Mouse (Mus musculus) embryonic facial prominence, embryonic 13.5 days (tissue): Measurements from ENCODE around the gene Prickle2. TPM values are rescaled to one million over a fixed set of nuclear protein-coding genes. Genes with fewer than 3 reads are reported as not detected.

Experiments
- ATAC-seq: fragments of 200-750 bp; cut with Nextera tagmentation; 2 replicates; pipeline ENCODE4 v1.8.0; 2017; ENCODE audit warnings: low read depth; ENCODE audit not compliant: insufficient number of reproducible peaks, insufficient read depth, low FRiP score, low TSS enrichment
- H3K27ac ChIP-seq: fragments of 300-500 bp; sonication (generic); 2 replicates; pipeline ENCODE4 v1.5.1; 2015; ENCODE audit warnings: moderate library complexity, mild to moderate bottlenecking, inconsistent platforms
- H3K27me3 ChIP-seq: fragments of 300-500 bp; sonication (generic); 2 replicates; pipeline ENCODE4 v1.6.1; 2015; ENCODE audit warnings: mild to moderate bottlenecking, inconsistent platforms
- H3K36me3 ChIP-seq: fragments of 300-500 bp; sonication (generic); 2 replicates; pipeline ENCODE4 v1.6.1; 2015; ENCODE audit warnings: mild to moderate bottlenecking, inconsistent platforms
- H3K4me1 ChIP-seq: fragments of 300-500 bp; sonication (generic); 2 replicates; pipeline ENCODE4 v1.6.1; 2015; ENCODE audit warnings: inconsistent platforms
- H3K4me2 ChIP-seq: fragments of 300-500 bp; sonication (generic); 2 replicates; pipeline ENCODE4 v1.6.1; 2015; ENCODE audit warnings: moderate library complexity, mild to moderate bottlenecking, inconsistent platforms
- H3K4me3 ChIP-seq: fragments of 300-500 bp; sonication (generic); 2 replicates; pipeline ENCODE4 v1.5.1; 2015; ENCODE audit warnings: mild to moderate bottlenecking, inconsistent platforms
- H3K9ac ChIP-seq: fragments of 300-500 bp; sonication (generic); 2 replicates; pipeline ENCODE4 v1.6.1; 2015; ENCODE audit warnings: mild to moderate bottlenecking, inconsistent platforms
- H3K9me3 ChIP-seq: fragments of 300-500 bp; sonication (generic); 2 replicates; pipeline ENCODE4 v1.6.1; 2016; ENCODE audit warnings: inconsistent platforms
- WGBS: fragments of 180-500 bp; shearing (Covaris S2); methylation state at CpG from one replicate; pipeline ENCODE4 v1.1.7; 2015; ENCODE audit warnings: mixed read lengths; 5-methylcytosine and 5-hydroxymethylcytosine counted together
- polyA plus RNA-seq: library from polyadenylated mRNA; unstranded; fragments of >200 nt; fragmentation: Nextera tagmentation; extraction: Ambion mirVana; gene quantifications from 2 replicates; pipeline ENCODE4 v1.2.1, GENCODE M21; 2015

Prickle2 gene
- polyA plus RNA-seq, 1 experiment from 2014 or later = 6.5 TPM

GRCm38 (mm10) chr6:92665530-92665989, 40.4 kb downstream of the Prickle2 start:
- ATAC-seq = no peak
- Histone ChIP-seq H3K4me2 (no peak overlapping the region), H3K27ac (no peak overlapping the region), H3K9me3 (no peaks in the 10 kb centered on the region), H3K4me1 (peaks cover 29% of the 10 kb centered on the region), H3K4me3 (no peak overlapping the region), H3K27me3 (no peaks in the 10 kb centered on the region), H3K36me3 (no peaks in the 10 kb centered on the region), H3K9ac (no peak overlapping the region)
- WGBS = 6% methylated on average over 1 of the region's 1 CpGs

- ATAC-seq = no peak
- Histone ChIP-seq H3K9me3 (no peaks in the 10 kb centered on the region), H3K4me3 (no peak overlapping the region), H3K27me3 (no peaks in the 10 kb centered on the region), H3K27ac (no peak overlapping the region), H3K4me1 (peaks cover 25% of the 10 kb centered on the region), H3K9ac (no peak overlapping the region), H3K4me2 (no peak overlapping the region), H3K36me3 (no peaks in the 10 kb centered on the region)
- WGBS = 88% methylated on average over 3 of the region's 3 CpGs
These were observed 42.1 kb downstream of the Prickle2 start for GRCm38 (mm10) chr6:92663885-92664284.

GRCm38 (mm10) chr6:92663433-92663832, 42.5 kb downstream of the Prickle2 start:
- H3K4me3 ChIP-seq = no peak overlapping the region
- no peaks in the 10 kb centered on the region for H3K36me3 ChIP-seq
- H3K27ac ChIP-seq = no peak overlapping the region
- no peak for ATAC-seq
- H3K4me1 ChIP-seq = peaks cover 25% of the 10 kb centered on the region
- no peaks in the 10 kb centered on the region for H3K9me3 ChIP-seq
- H3K9ac ChIP-seq = no peak overlapping the region
- WGBS = 43% methylated on average over 4 of the region's 4 CpGs
- no peaks in the 10 kb centered on the region for H3K27me3 ChIP-seq
- no peak overlapping the region for H3K4me2 ChIP-seq

DNA sequence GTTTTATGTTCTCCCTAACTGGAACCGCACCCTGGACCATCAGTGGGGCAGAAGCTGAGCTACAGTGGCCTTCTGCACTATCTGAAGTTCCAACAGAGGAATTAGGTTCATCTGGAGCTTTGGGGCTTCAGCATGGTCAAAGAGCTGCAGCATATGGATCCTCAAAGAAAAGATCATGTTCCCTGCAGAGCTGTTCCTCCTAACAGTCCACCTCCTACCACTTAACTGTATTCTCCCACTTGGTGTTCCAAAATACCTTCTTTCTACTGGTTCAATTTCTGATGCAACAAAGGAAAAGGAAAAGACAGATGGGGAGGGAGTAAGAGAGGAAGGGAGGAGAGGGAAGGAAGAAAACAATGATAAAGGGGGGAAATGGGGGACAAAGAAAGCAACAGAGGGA, 56.9 kb downstream of the Prickle2 start:
- Histone ChIP-seq H3K36me3 (no peaks in the 10 kb centered on the region), H3K4me3 (no peak overlapping the region), H3K9me3 (no peaks in the 10 kb centered on the region), H3K27ac (peak overlapping the region; percentile 73), H3K4me2 (no peak overlapping the region), H3K4me1 (peaks cover 11% of the 10 kb centered on the region), H3K27me3 (no peaks in the 10 kb centered on the region), H3K9ac (no peak overlapping the region)
- 60% methylated on average over 1 of the region's 1 CpGs for WGBS
- no peak for ATAC-seq

DNA sequence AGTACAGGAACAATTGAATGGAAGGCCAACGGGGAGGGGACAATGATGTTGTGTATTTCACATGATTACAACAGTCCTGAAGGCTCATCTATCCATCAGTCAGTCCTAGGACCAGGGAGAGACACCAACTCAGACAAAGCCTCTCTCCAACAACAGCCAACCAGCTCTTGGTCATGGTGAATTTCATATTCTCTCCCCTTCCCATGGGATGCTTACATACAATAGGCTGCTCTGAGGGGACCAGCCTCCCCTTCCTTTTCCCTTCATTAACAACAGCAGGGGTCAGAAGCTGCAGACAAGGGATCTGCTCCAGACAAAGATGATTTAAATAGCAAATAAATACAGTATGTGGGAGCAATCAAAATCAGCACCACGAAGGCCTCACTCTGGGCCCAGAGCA, 57.4 kb downstream of the Prickle2 start:
- H3K4me2 ChIP-seq = no peak overlapping the region
- peak overlapping the region; percentile 48; the same call in 1 of the 2 replicates for H3K27ac ChIP-seq
- H3K9me3 ChIP-seq = no peaks in the 10 kb centered on the region
- WGBS = 37% methylated on average over 2 of the region's 2 CpGs
- H3K4me1 ChIP-seq = peaks cover 11% of the 10 kb centered on the region
- no peak for ATAC-seq
- no peak overlapping the region for H3K9ac ChIP-seq
- H3K36me3 ChIP-seq = no peaks in the 10 kb centered on the region
- H3K4me3 ChIP-seq = no peak overlapping the region
- no peaks in the 10 kb centered on the region for H3K27me3 ChIP-seq

DNA sequence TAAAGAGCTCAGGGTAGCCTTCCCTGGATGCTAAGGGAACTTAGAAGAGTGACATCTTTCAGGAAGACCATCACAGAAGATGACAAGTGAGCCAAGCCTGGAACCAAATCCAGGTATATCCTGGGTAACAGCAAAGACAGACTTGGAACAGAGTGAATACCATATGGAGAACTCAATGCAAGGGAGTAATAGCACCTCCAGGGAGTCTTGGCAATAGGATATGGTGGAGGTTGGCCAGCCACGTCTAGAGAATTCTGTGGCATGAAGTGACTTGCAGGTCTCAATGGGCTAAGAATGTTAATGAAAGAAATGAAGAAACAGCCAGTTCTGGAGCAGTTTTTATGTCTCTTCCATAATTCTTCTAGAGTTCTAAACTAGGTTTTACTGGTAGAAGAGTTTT, 63.0 kb downstream of the Prickle2 start:
- Histone ChIP-seq H3K36me3 (no peaks in the 10 kb centered on the region), H3K9ac (no peak overlapping the region), H3K27me3 (no peaks in the 10 kb centered on the region), H3K4me1 (no peaks in the 10 kb centered on the region), H3K9me3 (no peaks in the 10 kb centered on the region), H3K4me3 (no peak overlapping the region), H3K4me2 (no peak overlapping the region), H3K27ac (no peak overlapping the region)
- ATAC-seq = no peak
- WGBS = 88% methylated on average over 1 of the region's 1 CpGs

- H3K9me3 ChIP-seq = no peaks in the 10 kb centered on the region
- no peaks in the 10 kb centered on the region for H3K4me1 ChIP-seq
- H3K36me3 ChIP-seq = no peaks in the 10 kb centered on the region
- no peak overlapping the region for H3K27ac ChIP-seq
- no peak for ATAC-seq
- H3K9ac ChIP-seq = no peak overlapping the region
- no peaks in the 10 kb centered on the region for H3K27me3 ChIP-seq
- H3K4me2 ChIP-seq = no peak overlapping the region
- 72% methylated on average over 7 of the region's 7 CpGs for WGBS
- H3K4me3 ChIP-seq = no peak overlapping the region
These were observed 64.0 kb downstream of the Prickle2 start for GRCm38 (mm10) chr6:92641956-92642355.

DNA sequence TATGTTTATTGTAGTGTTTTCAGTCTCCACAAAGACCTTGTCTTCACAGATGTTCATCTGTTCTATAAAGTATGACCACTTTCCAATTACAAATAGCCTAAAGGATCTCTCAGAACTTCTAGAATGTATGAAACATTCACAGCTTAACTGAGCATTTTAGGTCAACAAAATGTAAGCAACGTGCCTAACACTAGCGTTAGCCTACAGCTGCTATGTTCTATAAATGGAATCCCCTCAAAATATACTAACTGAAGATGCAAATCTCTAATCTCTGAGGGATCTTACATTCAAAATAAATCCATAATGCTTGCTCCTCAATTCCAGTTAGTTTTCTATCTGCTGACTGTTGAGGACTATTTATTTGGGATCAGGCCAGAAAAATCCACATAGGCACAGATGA, 65.1 kb downstream of the Prickle2 start:
- no peaks in the 10 kb centered on the region for H3K9me3 ChIP-seq
- no peak overlapping the region for H3K9ac ChIP-seq
- no peaks in the 10 kb centered on the region for H3K27me3 ChIP-seq
- ATAC-seq = no peak
- no peak overlapping the region for H3K4me2 ChIP-seq
- no peaks in the 10 kb centered on the region for H3K36me3 ChIP-seq
- H3K4me3 ChIP-seq = no peak overlapping the region
- no peaks in the 10 kb centered on the region for H3K4me1 ChIP-seq
- no peak overlapping the region for H3K27ac ChIP-seq
- 92% methylated on average over 2 of the region's 2 CpGs for WGBS

GRCm38 (mm10) chr6:92636431-92636830, 69.5 kb downstream of the Prickle2 start:
- H3K9ac ChIP-seq = no peak overlapping the region
- H3K27me3 ChIP-seq = no peaks in the 10 kb centered on the region
- 76% methylated on average over 1 of the region's 1 CpGs for WGBS
- no peak overlapping the region for H3K4me3 ChIP-seq
- no peaks in the 10 kb centered on the region for H3K9me3 ChIP-seq
- H3K27ac ChIP-seq = no peak overlapping the region
- no peak overlapping the region for H3K4me2 ChIP-seq
- no peaks in the 10 kb centered on the region for H3K36me3 ChIP-seq
- peaks cover 26% of the 10 kb centered on the region for H3K4me1 ChIP-seq
- ATAC-seq = no peak

GRCm38 (mm10) chr6:92634876-92635468, 71.0 kb downstream of the Prickle2 start:
- 34% methylated on average over 6 of the region's 6 CpGs for WGBS
- no peak overlapping the region for H3K4me3 ChIP-seq
- peak overlapping the region; percentile 62; the same call in 1 of the 2 replicates for H3K27ac ChIP-seq
- H3K36me3 ChIP-seq = no peaks in the 10 kb centered on the region
- no peak for ATAC-seq
- no peaks in the 10 kb centered on the region for H3K27me3 ChIP-seq
- no peak overlapping the region for H3K4me2 ChIP-seq
- H3K9ac ChIP-seq = no peak overlapping the region
- peaks cover 26% of the 10 kb centered on the region for H3K4me1 ChIP-seq
- H3K9me3 ChIP-seq = no peaks in the 10 kb centered on the region

- Histone ChIP-seq H3K27me3 (no peaks in the 10 kb centered on the region), H3K4me2 (no peak overlapping the region), H3K4me1 (peaks cover 26% of the 10 kb centered on the region), H3K4me3 (no peak overlapping the region), H3K9ac (no peak overlapping the region), H3K27ac (no peak overlapping the region), H3K36me3 (no peaks in the 10 kb centered on the region), H3K9me3 (no peaks in the 10 kb centered on the region)
- 83% methylated on average over 2 of the region's 2 CpGs for WGBS
- no peak for ATAC-seq
These were observed 75.0 kb downstream of the Prickle2 start for GRCm38 (mm10) chr6:92630991-92631390.

- Histone ChIP-seq H3K4me1 (peaks cover 8% of the 10 kb centered on the region), H3K4me2 (no peak overlapping the region), H3K36me3 (no peaks in the 10 kb centered on the region), H3K27ac (no peak overlapping the region), H3K27me3 (no peaks in the 10 kb centered on the region), H3K4me3 (no peak overlapping the region), H3K9ac (no peak overlapping the region), H3K9me3 (no peaks in the 10 kb centered on the region)
- WGBS = 84% methylated on average over 3 of the region's 3 CpGs
- no peak for ATAC-seq
These were observed 78.2 kb downstream of the Prickle2 start for GRCm38 (mm10) chr6:92627711-92628110.
